Mouse (Mus musculus): ENCODE results near the gene Nt5c. TPM values are rescaled to one million over a fixed set of nuclear protein-coding genes. Genes with fewer than 3 reads are reported as not detected.
"Not testable (repeated sequence)": the region's sequence is repeated elsewhere in the genome, so short reads cannot be mapped to it uniquely, and the experiment has no call there.

Gene Nt5c
- 85.5 and 85.8 TPM in 2 replicates for polyA plus RNA-seq (2012; rRNA removed)

GRCm38 (mm10) chr11:115491356-115492083 is at the start of gene Nt5c:
TSS of gene Nt5c (minus strand) at chr11:115491862.
- no peaks in the 10 kb centered on the region for H3K4me1 ChIP-seq (ENCODE audit: control insufficient read depth, insufficient read depth, low read length)
- TF ChIP-seq CTCF (IDR thresholded peaks at IDR 0.05; ENCODE audit: extremely low read depth, insufficient read depth, low read length) (peak; percentile 64), POLR2A (IDR thresholded peaks at IDR 0.05; ENCODE audit: extremely low read depth, insufficient read depth, low read length) (peak; percentile 57)
- peak within 1 kb of the TSS; percentile 76 for H3K4me3 ChIP-seq (ENCODE audit: insufficient read depth, low read length)
- H3K27ac ChIP-seq (ENCODE audit: insufficient read depth, low read length): peak within 1 kb of the TSS; percentile 42; the same call in 1 of the 2 replicates

- TF ChIP-seq CTCF (IDR thresholded peaks at IDR 0.05; ENCODE audit: extremely low read depth, insufficient read depth, low read length) (no peak), POLR2A (IDR thresholded peaks at IDR 0.05; ENCODE audit: extremely low read depth, insufficient read depth, low read length) (no peak)
- Histone ChIP-seq H3K27ac (ENCODE audit: insufficient read depth, low read length) (no peak overlapping the region), H3K4me1 (ENCODE audit: control insufficient read depth, insufficient read depth, low read length) (no peaks in the 10 kb centered on the region), H3K4me3 (ENCODE audit: insufficient read depth, low read length) (no peak overlapping the region)
Measured at GRCm38 (mm10) chr11:115538045-115538444, 46.4 kb upstream of the Nt5c start.

- TF ChIP-seq POLR2A (IDR thresholded peaks at IDR 0.05; ENCODE audit: extremely low read depth, insufficient read depth, low read length) (no peak), CTCF (IDR thresholded peaks at IDR 0.05; ENCODE audit: extremely low read depth, insufficient read depth, low read length) (no peak)
- H3K4me1 ChIP-seq (ENCODE audit: control insufficient read depth, insufficient read depth, low read length): no peaks in the 10 kb centered on the region
- H3K4me3 ChIP-seq (ENCODE audit: insufficient read depth, low read length): no peak overlapping the region; the same call in 1 of the 2 replicates
- peak overlapping the region; percentile 61 for H3K27ac ChIP-seq (ENCODE audit: insufficient read depth, low read length)
Measured at GRCm38 (mm10) chr11:115536856-115537568, 45.4 kb upstream of the Nt5c start.

- Histone ChIP-seq H3K4me1 (ENCODE audit: control insufficient read depth, insufficient read depth, low read length) (no peaks in the 10 kb centered on the region; the same call in 1 of the 2 replicates), H3K4me3 (ENCODE audit: insufficient read depth, low read length) (peak within 1 kb of the TSS; percentile 86), H3K27ac (ENCODE audit: insufficient read depth, low read length) (peak within 1 kb of the TSS; percentile 99)
- no peak for TF ChIP-seq CTCF (IDR thresholded peaks at IDR 0.05; ENCODE audit: extremely low read depth, insufficient read depth, low read length)
- TF ChIP-seq POLR2A (IDR thresholded peaks at IDR 0.05; ENCODE audit: extremely low read depth, insufficient read depth, low read length): peak; percentile 68; the same call in 1 of the 2 replicates
Measured at GRCm38 (mm10) chr11:115536038-115536681, 44.5 kb upstream of the Nt5c start, which contains the start of gene Sumo2. TSS of gene Sumo2 (minus strand) at chr11:115536276.

- H3K4me1 ChIP-seq (ENCODE audit: control insufficient read depth, insufficient read depth, low read length): no peaks in the 10 kb centered on the region; the same call in 1 of the 2 replicates
- peak overlapping the region; percentile 99 for H3K27ac ChIP-seq (ENCODE audit: insufficient read depth, low read length)
- peak overlapping the region; percentile 86 for H3K4me3 ChIP-seq (ENCODE audit: insufficient read depth, low read length)
- TF ChIP-seq CTCF (IDR thresholded peaks at IDR 0.05; ENCODE audit: extremely low read depth, insufficient read depth, low read length) (no peak), POLR2A (IDR thresholded peaks at IDR 0.05; ENCODE audit: extremely low read depth, insufficient read depth, low read length) (no peak)
Measured at GRCm38 (mm10) chr11:115535401-115536037, 43.9 kb upstream of the Nt5c start.

GRCm38 (mm10) chr11:115534759-115535371 is 43.2 kb upstream of the Nt5c start:
- H3K4me1 ChIP-seq (ENCODE audit: control insufficient read depth, insufficient read depth, low read length): no peaks in the 10 kb centered on the region; the same call in 1 of the 2 replicates
- H3K27ac ChIP-seq (ENCODE audit: insufficient read depth, low read length): no peak overlapping the region
- peak overlapping the region; percentile 86 for H3K4me3 ChIP-seq (ENCODE audit: insufficient read depth, low read length)
- no peak for TF ChIP-seq POLR2A (IDR thresholded peaks at IDR 0.05; ENCODE audit: extremely low read depth, insufficient read depth, low read length)
- TF ChIP-seq CTCF (IDR thresholded peaks at IDR 0.05; ENCODE audit: extremely low read depth, insufficient read depth, low read length): no peak

- not testable (repeated sequence) for H3K27ac ChIP-seq (ENCODE audit: insufficient read depth, low read length); H3K4me1 ChIP-seq (ENCODE audit: control insufficient read depth, insufficient read depth, low read length); H3K4me3 ChIP-seq (ENCODE audit: insufficient read depth, low read length)
Measured at GRCm38 (mm10) chr11:115526446-115526845, 34.8 kb upstream of the Nt5c start.

GRCm38 (mm10) chr11:115522703-115523102 is 31.0 kb upstream of the Nt5c start:
- H3K27ac ChIP-seq (ENCODE audit: insufficient read depth, low read length): no peak overlapping the region
- peaks cover 2% of the 10 kb centered on the region for H3K4me1 ChIP-seq (ENCODE audit: control insufficient read depth, insufficient read depth, low read length)
- no peak for TF ChIP-seq CTCF (IDR thresholded peaks at IDR 0.05; ENCODE audit: extremely low read depth, insufficient read depth, low read length)
- TF ChIP-seq POLR2A (IDR thresholded peaks at IDR 0.05; ENCODE audit: extremely low read depth, insufficient read depth, low read length): no peak
- no peak overlapping the region for H3K4me3 ChIP-seq (ENCODE audit: insufficient read depth, low read length)

- no peak overlapping the region for H3K4me3 ChIP-seq (ENCODE audit: insufficient read depth, low read length)
- H3K4me1 ChIP-seq (ENCODE audit: control insufficient read depth, insufficient read depth, low read length): peaks cover 2% of the 10 kb centered on the region
- H3K27ac ChIP-seq (ENCODE audit: insufficient read depth, low read length): no peak overlapping the region
- TF ChIP-seq CTCF (IDR thresholded peaks at IDR 0.05; ENCODE audit: extremely low read depth, insufficient read depth, low read length) (no peak), POLR2A (IDR thresholded peaks at IDR 0.05; ENCODE audit: extremely low read depth, insufficient read depth, low read length) (no peak)
Measured at GRCm38 (mm10) chr11:115522238-115522637, 30.6 kb upstream of the Nt5c start.
